Mouse (Mus musculus) intestine, embryonic 14.5 days (tissue): Measurements from ENCODE around the gene Drc7. TPM values are rescaled to one million over a fixed set of nuclear protein-coding genes. Genes with fewer than 3 reads are reported as not detected.

Experiments
- ATAC-seq: fragments of 200-750 bp; cut with Nextera tagmentation; replicated peaks from 2 replicates; pipeline ENCODE4 v1.8.0; 2017; ENCODE audit warnings: low read depth, moderate number of reproducible peaks, moderate TSS enrichment, moderate library complexity; ENCODE audit not compliant: low FRiP score, low TSS enrichment
- DNase-seq: peaks from one replicate; pipeline ENCODE4 v3.0.0-alpha.2; 2018; ENCODE audit warnings: low spot score
- H3K27ac ChIP-seq: fragments of 300-500 bp; sonication (generic); 2 replicates; pipeline ENCODE4 v1.5.1; 2014; ENCODE audit warnings: low read depth, mild to moderate bottlenecking, control low read depth
- H3K27me3 ChIP-seq: fragments of 300-500 bp; sonication (generic); replicated peaks from 2 replicates; pipeline ENCODE4 v1.6.1; 2014; ENCODE audit warnings: low read length, control low read depth; ENCODE audit not compliant: control insufficient read depth, insufficient read depth
- H3K36me3 ChIP-seq: fragments of 300-500 bp; sonication (generic); 2 replicates; pipeline ENCODE4 v1.6.1; 2014; ENCODE audit warnings: low read length, control low read depth; ENCODE audit not compliant: control insufficient read depth, insufficient read depth
- H3K4me1 ChIP-seq: fragments of 300-500 bp; sonication (generic); replicated peaks from 2 replicates; pipeline ENCODE4 v1.6.1; 2014; ENCODE audit warnings: low read length, control low read depth, mixed read lengths; ENCODE audit not compliant: control insufficient read depth, insufficient read depth
- H3K4me2 ChIP-seq: fragments of 300-500 bp; sonication (generic); 2 replicates; pipeline ENCODE4 v1.6.1; 2014; ENCODE audit warnings: low read length
- H3K4me3 ChIP-seq: fragments of 300-500 bp; sonication (generic); 2 replicates; pipeline ENCODE4 v1.5.1; 2014; ENCODE audit warnings: low read depth, low read length, control low read depth, mixed read lengths
- H3K9ac ChIP-seq: fragments of 300-500 bp; sonication (generic); 2 replicates; pipeline ENCODE4 v1.6.1; 2014; ENCODE audit warnings: mild to moderate bottlenecking, low read length
- H3K9me3 ChIP-seq: fragments of 300-500 bp; sonication (generic); 2 replicates; pipeline ENCODE4 v1.6.1; 2016; ENCODE audit warnings: low read length, control low read depth; ENCODE audit not compliant: control insufficient read depth
- WGBS: fragments of 180-500 bp; shearing (Covaris S2); extraction: QIAGEN DNeasy Blood & Tissue Kit; methylation state at CpG from one replicate; pipeline ENCODE4 v1.1.7; 2014; 5-methylcytosine and 5-hydroxymethylcytosine counted together
- polyA plus RNA-seq: library from polyadenylated mRNA; unstranded; fragments of >200 nt; fragmentation: Nextera tagmentation; extraction: Ambion mirVana; gene quantifications from 2 replicates; pipeline ENCODE4 v1.2.1, GENCODE M21; 2014

The Drc7 gene
- polyA plus RNA-seq, 1 experiment from 2014 or later, result not detected

GRCm38 (mm10) chr8:95126497-95126896 is 71.6 kb downstream of the Drc7 start:
- Histone ChIP-seq H3K9me3 (no peaks in the 10 kb centered on the region), H3K27me3 (no peaks in the 10 kb centered on the region), H3K4me3 (no peak overlapping the region), H3K36me3 (peaks cover 30% of the 10 kb centered on the region), H3K9ac (no peak overlapping the region), H3K27ac (no peak overlapping the region), H3K4me2 (no peak overlapping the region), H3K4me1 (no peaks in the 10 kb centered on the region)
- ATAC-seq (no peak), DNase-seq (no peak)
- WGBS, result 86% methylated on average over 11 of the region's 11 CpGs

GRCm38 (mm10) chr8:95127658-95128057 is 72.8 kb downstream of the Drc7 start:
- H3K9me3 ChIP-seq, result no peaks in the 10 kb centered on the region
- no peak overlapping the region for H3K27ac ChIP-seq
- WGBS, result 84% methylated on average over 9 of the region's 9 CpGs
- H3K4me1 ChIP-seq, result no peaks in the 10 kb centered on the region
- DNase-seq, result no peak
- no peak overlapping the region for H3K9ac ChIP-seq
- no peaks in the 10 kb centered on the region for H3K27me3 ChIP-seq
- H3K4me2 ChIP-seq, result no peak overlapping the region
- peaks cover 25% of the 10 kb centered on the region; the same call in 1 of the 2 replicates for H3K36me3 ChIP-seq
- no peak overlapping the region for H3K4me3 ChIP-seq
- 0 out of 2 replicates have a peak, but pooled peaks have one; percentile 16 for ATAC-seq

Other genes starting within 250 kb of the Drc7 start
- gene Ccl17, start 244.7 kb upstream of the Drc7 start, polyA plus RNA-seq, result not detected in 2 replicates
- 81.6 and 83.4 TPM in 2 replicates for gene Coq9, start 216.8 kb upstream of the Drc7 start, polyA plus RNA-seq
- 94.9 and 102 TPM in 2 replicates for gene Ciapin1, start 216.7 kb upstream of the Drc7 start, polyA plus RNA-seq
- 160 and 171 TPM in 2 replicates for gene Polr2c, start 197.7 kb upstream of the Drc7 start, polyA plus RNA-seq
- 24.1 and 27.7 TPM in 2 replicates for gene Dok4, start 178.8 kb upstream of the Drc7 start, polyA plus RNA-seq
- gene Ccdc102a, start 137.0 kb upstream of the Drc7 start, polyA plus RNA-seq, result 27.5 and 28.2 TPM in 2 replicates
- 1.4 and 2.0 TPM in 2 replicates for gene Adgrg5, start 131.4 kb upstream of the Drc7 start, polyA plus RNA-seq
- gene Adgrg1, start 80.4 kb upstream of the Drc7 start, polyA plus RNA-seq, result 23.6 and 26.5 TPM in 2 replicates
- gene Adgrg3, start 37.4 kb upstream of the Drc7 start, polyA plus RNA-seq, result 3.2 and 3.6 TPM in 2 replicates
- 18.5 and 20.5 TPM in 2 replicates for gene Katnb1, start 26.1 kb downstream of the Drc7 start, polyA plus RNA-seq
- gene Kifc3, start 147.7 kb downstream of the Drc7 start, polyA plus RNA-seq, result 11.6 and 21.6 TPM in 2 replicates